Mouse (Mus musculus): ENCODE measurements at regions not wholly inside any gene's neighbourhood (a gene's known extent, or its start where the extent isn't known, plus 50 kb on each side); places are given as distances from the start of the nearest gene placed in this dataset.

DNA sequence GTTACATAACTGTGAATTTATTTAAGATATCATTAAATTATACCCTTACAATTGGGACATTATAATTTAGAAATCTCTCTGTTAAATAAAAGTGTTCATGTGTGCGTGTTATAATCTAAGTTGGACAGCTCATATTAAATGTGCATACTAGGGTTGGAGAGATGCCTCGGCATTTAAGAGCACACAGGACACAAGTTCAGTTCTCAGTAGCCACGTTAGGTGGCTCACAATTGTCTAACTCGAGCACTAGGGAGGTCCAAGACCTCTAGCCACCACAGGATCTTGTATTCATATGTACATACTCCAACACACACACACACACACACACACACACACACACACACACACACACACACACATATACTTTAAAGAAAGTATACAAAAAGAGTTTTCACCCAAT, 56.0 kb downstream of the Foxf2 start:
- no peak for DNase-seq (ENCODE audit: low read depth)

- no peak for DNase-seq (ENCODE audit: low read depth)
Measured at GRCm38 (mm10) chr13:31683311-31683710, 57.7 kb downstream of the Foxf2 start.

DNA sequence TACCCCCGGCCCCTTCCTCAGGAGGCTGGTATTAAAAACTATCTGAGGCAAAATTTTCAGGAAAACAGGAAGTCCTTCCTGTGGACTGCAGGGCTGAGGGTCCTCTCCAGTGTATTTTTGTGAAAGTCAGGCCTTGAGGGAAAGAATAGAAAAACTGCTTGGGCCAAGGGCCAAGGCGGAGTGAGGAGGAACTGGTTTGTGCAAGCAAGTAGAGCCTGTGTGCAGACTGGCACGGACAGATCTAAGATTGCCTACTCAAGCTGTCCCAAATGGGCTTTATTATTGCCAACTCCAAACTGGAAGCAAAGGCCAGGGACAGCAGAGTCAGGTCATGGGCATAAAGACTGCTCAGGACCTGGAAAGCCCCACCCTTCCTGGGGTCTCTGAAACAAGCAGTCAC, 62.9 kb downstream of the Foxf2 start:
- DNase-seq (ENCODE audit: low read depth), result no peak

DNA sequence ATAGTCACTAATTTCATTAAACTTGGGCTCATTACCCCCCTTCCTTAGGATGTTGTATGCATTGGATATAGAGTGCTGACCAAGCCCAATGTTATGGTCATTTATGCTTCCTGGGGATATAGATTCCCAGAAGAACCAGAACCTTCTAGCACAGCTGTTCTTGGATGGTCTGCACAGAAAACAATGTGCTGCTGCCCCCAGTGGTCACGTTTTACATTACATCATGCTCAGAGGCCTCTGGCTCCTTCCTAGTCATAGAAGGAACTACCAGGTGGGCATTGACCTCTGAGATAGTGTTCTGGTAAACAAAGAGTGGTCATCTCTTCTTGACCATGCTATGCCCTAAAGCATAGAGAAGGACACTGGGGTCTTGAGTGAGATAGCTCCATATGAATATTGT, 63.7 kb downstream of the Foxf2 start:
- DNase-seq (ENCODE audit: low read depth), result peak; percentile 18

- DNase-seq (ENCODE audit: low read depth), result no peak
Measured at GRCm38 (mm10) chr13:31695725-31696124, 70.1 kb downstream of the Foxf2 start.

DNA sequence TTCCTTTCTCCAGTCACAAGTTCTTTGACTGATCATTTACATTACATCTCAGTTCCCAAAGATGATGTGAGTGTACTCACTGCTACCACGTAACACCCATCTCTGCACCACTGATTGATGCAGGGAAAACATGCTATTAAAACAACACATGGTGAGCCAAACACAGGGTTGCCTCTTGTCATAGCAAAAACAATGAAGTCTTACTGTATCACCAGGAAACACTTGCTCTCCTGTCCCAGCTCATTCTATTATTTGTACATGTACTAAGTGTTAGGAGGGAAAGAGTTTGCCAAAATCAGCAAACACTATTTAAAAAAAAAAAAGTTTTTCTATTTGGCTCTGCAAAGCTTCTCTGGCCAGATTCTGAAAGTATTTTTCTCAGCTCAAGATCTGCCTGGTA, 78.6 kb downstream of the Foxf2 start:
- DNase-seq (ENCODE audit: low read depth), result no peak

DNA sequence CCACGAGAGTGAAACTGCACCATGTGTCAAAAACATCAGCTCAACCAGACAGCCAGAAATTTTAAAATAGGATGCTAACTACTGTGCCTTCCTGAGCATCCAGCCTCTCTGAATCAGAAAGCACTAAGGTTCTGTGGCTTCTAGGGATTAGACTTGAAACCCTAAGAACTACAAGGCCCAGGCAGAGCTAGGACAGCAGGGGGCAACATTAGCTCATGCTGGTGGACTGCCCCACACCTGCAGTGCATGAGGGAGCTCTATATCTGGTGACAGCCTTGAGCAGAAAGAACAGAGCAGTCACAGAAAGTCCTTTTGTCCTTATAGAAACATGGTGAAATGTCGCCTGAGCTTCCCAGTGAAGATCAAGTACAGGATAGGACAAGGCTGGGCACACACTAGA, 79.8 kb downstream of the Foxf2 start:
- DNase-seq (ENCODE audit: low read depth), result peak; percentile 32

- DNase-seq (ENCODE audit: low read depth), result no peak
Measured at GRCm38 (mm10) chr13:31710681-31711080, 85.1 kb downstream of the Foxf2 start.

DNA sequence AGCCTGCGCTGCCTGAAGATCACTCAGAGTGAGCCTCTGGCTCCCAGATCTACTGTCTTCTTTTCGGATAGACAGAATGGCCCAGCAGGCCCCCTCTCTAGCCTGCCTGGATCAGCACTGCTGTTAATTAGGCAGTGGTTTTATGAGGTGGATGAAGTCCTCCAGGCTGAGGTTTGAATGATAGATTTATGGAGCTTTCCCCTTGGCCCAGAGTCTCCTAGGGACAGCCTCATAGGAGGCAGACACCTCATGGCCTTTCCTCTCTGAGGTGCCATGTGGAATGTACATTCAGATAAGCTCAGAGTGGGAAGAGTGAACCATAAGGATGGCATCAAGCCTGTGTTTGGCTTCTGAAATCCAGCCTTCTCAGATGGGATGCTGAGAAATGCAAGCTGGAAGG, 90.1 kb downstream of the Foxf2 start:
- DNase-seq (ENCODE audit: low read depth), result no peak

GRCm38 (mm10) chr13:31716771-31717170, 89.7 kb upstream of the Foxc1 start:
- no peak for DNase-seq (ENCODE audit: low read depth)

DNA sequence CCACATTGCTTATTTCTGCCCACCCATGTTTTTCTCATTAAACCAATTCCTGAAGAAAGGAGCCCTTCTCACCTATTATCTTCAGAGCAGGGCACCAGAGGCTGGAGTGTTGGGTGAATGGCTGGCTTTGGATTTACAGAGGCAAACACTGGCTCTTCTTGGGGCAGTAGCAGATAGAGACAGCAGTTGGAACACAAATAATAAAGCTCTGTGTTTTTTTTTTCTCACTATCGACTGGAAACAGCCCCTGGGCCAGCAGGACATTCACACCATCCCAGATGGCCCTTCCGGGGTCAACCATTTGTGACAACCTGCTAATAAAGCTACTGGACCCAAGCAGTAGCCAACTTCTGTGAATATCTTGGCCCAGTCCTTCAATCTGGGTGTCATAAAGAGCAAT, 85.7 kb upstream of the Foxc1 start:
- no peak for DNase-seq (ENCODE audit: low read depth)

DNA sequence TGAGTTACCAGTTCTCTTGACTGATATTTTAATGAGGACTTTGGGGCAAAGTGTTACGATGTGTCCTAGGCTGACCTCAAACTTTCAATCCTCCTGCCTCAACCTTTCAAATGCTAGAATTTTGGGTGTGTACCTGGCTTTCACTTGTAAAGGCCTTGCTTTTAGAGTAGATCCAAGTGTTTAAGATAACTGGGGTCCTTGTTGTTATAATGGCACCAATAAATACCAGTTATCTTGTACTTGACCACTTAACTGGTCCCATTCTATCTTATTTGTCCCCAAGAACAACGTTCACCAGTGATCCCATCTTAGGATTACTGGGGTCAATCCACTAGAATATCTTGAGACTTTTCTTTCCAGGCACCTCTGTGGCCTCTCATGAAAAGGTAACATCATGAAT, 77.6 kb upstream of the Foxc1 start:
- no peak for DNase-seq (ENCODE audit: low read depth)

- DNase-seq (ENCODE audit: low read depth), result no peak
Measured at GRCm38 (mm10) chr13:31746276-31746675, 60.2 kb upstream of the Foxc1 start.
